Mouse (Mus musculus) thymus, postnatal 10 days (tissue): ENCODE measurements around the gene Akr1b8.
"Not testable (repeated sequence)": the region's sequence is repeated elsewhere in the genome, so short reads cannot be mapped to it uniquely, and the experiment has no call there.

ENCODE experiments used
- DNase-seq, 2 experiments: peaks; one replicate each; pipeline ENCODE4 v3.0.0; 2021; ENCODE audit warnings: low spot score in 2 of 2

Akr1b8 gene

GRCm38 (mm10) chr6:34353658-34354353, at the start of gene Akr1b8:
Akr1b8 (plus strand) TSS chr6:34354119.
- DNase-seq: no peak

- DNase-seq: no peak
Observed at GRCm38 (mm10) chr6:34304675-34305241, 49.2 kb upstream of the Akr1b8 start.

- DNase-seq: no peak
Observed at GRCm38 (mm10) chr6:34306797-34307196, 47.1 kb upstream of the Akr1b8 start.

- no peak for DNase-seq
Observed at GRCm38 (mm10) chr6:34309526-34309925, 44.4 kb upstream of the Akr1b8 start.

- DNase-seq: no peak
Observed at GRCm38 (mm10) chr6:34310023-34310595, 43.8 kb upstream of the Akr1b8 start.

GRCm38 (mm10) chr6:34313386-34313785, 40.5 kb upstream of the Akr1b8 start:
- DNase-seq: no peak

GRCm38 (mm10) chr6:34313921-34314320, 40.0 kb upstream of the Akr1b8 start:
- DNase-seq: no peak

GRCm38 (mm10) chr6:34316854-34317771, 36.8 kb upstream of the Akr1b8 start, which contains the start of gene Akr1b3:
Akr1b3 (minus strand) TSS chr6:34317478.
- DNase-seq: peak; percentile 86 to 89

- peak in 1 of 2 experiments; percentile 15 for DNase-seq
Observed at GRCm38 (mm10) chr6:34318172-34318571, 35.7 kb upstream of the Akr1b8 start.

GRCm38 (mm10) chr6:34318636-34319035, 35.3 kb upstream of the Akr1b8 start:
- peak; percentile 12 to 18 for DNase-seq

- no peak for DNase-seq
Observed at GRCm38 (mm10) chr6:34322121-34322520, 31.8 kb upstream of the Akr1b8 start.

GRCm38 (mm10) chr6:34331379-34331778, 22.5 kb upstream of the Akr1b8 start:
- no peak for DNase-seq

GRCm38 (mm10) chr6:34331804-34332203, 22.1 kb upstream of the Akr1b8 start:
- not testable (repeated sequence) for DNase-seq

- no peak for DNase-seq
Observed at GRCm38 (mm10) chr6:34334673-34335072, 19.2 kb upstream of the Akr1b8 start.

GRCm38 (mm10) chr6:34337799-34338198, 16.1 kb upstream of the Akr1b8 start:
- DNase-seq: no peak

GRCm38 (mm10) chr6:34341991-34342390, 11.9 kb upstream of the Akr1b8 start:
- no peak for DNase-seq

- no peak for DNase-seq
Observed at GRCm38 (mm10) chr6:34342476-34342875, 11.4 kb upstream of the Akr1b8 start.

GRCm38 (mm10) chr6:34343426-34343825, 10.5 kb upstream of the Akr1b8 start:
- no peak for DNase-seq

- no peak for DNase-seq
Observed at GRCm38 (mm10) chr6:34344135-34344850, 9.6 kb upstream of the Akr1b8 start.

- no peak for DNase-seq
Observed at GRCm38 (mm10) chr6:34344935-34345334, 9.0 kb upstream of the Akr1b8 start.
